Mouse (Mus musculus) retina, adult 2 months (tissue): ENCODE data around the gene Med16.
A peak's percentile ranks its signal among the peaks of the same experiment; 100 is the strongest.
"Not testable (repeated sequence)": the region's sequence is repeated elsewhere in the genome, so short reads cannot be mapped to it uniquely, and the experiment has no call there.

ENCODE experiments used
- DNase-seq: peaks from one replicate; pipeline ENCODE4 v3.0.0-alpha.2; 2012; ENCODE audit warnings: low read depth, low spot score

The Med16 gene

GRCm38 (mm10) chr10:79884938-79885337 lies 23.8 kb downstream of the Med16 start:
- DNase-seq, result not testable (repeated sequence)

GRCm38 (mm10) chr10:79884446-79884845 lies 24.3 kb downstream of the Med16 start:
- no peak for DNase-seq

GRCm38 (mm10) chr10:79883297-79884084 lies 25.2 kb downstream of the Med16 start:
- DNase-seq, result peak; percentile 62

- DNase-seq, result no peak
Observed at GRCm38 (mm10) chr10:79881981-79882380, 26.7 kb downstream of the Med16 start.

GRCm38 (mm10) chr10:79880721-79881120 lies 28.0 kb downstream of the Med16 start:
- no peak for DNase-seq

GRCm38 (mm10) chr10:79879527-79879926 lies 29.2 kb downstream of the Med16 start:
- no peak for DNase-seq

GRCm38 (mm10) chr10:79877757-79878156 lies 31.0 kb downstream of the Med16 start:
- no peak for DNase-seq

- DNase-seq, result no peak
Observed at GRCm38 (mm10) chr10:79877174-79877573, 31.5 kb downstream of the Med16 start.

GRCm38 (mm10) chr10:79874290-79874862 lies 34.3 kb downstream of the Med16 start, which contains the start of the genes Prtn3 and Plppr3:
Gene Prtn3, plus strand, starts transcription at chr10:79874476.
Gene Plppr3, minus strand, starts transcription at chr10:79874634.
- no peak for DNase-seq

- DNase-seq, result no peak
Observed at GRCm38 (mm10) chr10:79873715-79874289, 34.9 kb downstream of the Med16 start.

- no peak for DNase-seq
Observed at GRCm38 (mm10) chr10:79873313-79873712, 35.4 kb downstream of the Med16 start.

GRCm38 (mm10) chr10:79872862-79873261 lies 35.9 kb downstream of the Med16 start:
- DNase-seq, result no peak

GRCm38 (mm10) chr10:79871845-79872244 lies 36.9 kb downstream of the Med16 start:
- no peak for DNase-seq

- DNase-seq, result no peak
Observed at GRCm38 (mm10) chr10:79866601-79867000, 42.1 kb downstream of the Med16 start.

GRCm38 (mm10) chr10:79865801-79866295 lies 42.9 kb downstream of the Med16 start:
- DNase-seq, result no peak

GRCm38 (mm10) chr10:79865189-79865601 lies 43.5 kb downstream of the Med16 start:
- no peak for DNase-seq

- DNase-seq, result no peak
Observed at GRCm38 (mm10) chr10:79864351-79865188, 44.2 kb downstream of the Med16 start.

- DNase-seq, result no peak
Observed at GRCm38 (mm10) chr10:79862925-79863324, 45.8 kb downstream of the Med16 start.

GRCm38 (mm10) chr10:79862049-79862788 lies 46.5 kb downstream of the Med16 start:
- DNase-seq, result no peak

- no peak for DNase-seq
Observed at GRCm38 (mm10) chr10:79861230-79862048, 47.3 kb downstream of the Med16 start.
